Mouse (Mus musculus) spleen, adult 2 months (tissue): ENCODE measurements around the gene Cacna1e.

ENCODE experiments used
- CTCF ChIP-seq: fragments of 200-500 bp; IDR thresholded peaks from 2 replicates; pipeline ENCODE4 v1.5.1; 2011; ENCODE audit warnings: mild to moderate bottlenecking, inconsistent platforms; ENCODE audit not compliant: insufficient read depth, insufficient read length, insufficient replicate concordance; ENCODE audit errors: extremely low read depth
- POLR2A ChIP-seq: fragments of 200-500 bp; IDR thresholded peaks from 2 replicates; pipeline ENCODE4 v1.6.1; 2011; ENCODE audit warnings: low read depth, low read length, inconsistent platforms

DNA sequence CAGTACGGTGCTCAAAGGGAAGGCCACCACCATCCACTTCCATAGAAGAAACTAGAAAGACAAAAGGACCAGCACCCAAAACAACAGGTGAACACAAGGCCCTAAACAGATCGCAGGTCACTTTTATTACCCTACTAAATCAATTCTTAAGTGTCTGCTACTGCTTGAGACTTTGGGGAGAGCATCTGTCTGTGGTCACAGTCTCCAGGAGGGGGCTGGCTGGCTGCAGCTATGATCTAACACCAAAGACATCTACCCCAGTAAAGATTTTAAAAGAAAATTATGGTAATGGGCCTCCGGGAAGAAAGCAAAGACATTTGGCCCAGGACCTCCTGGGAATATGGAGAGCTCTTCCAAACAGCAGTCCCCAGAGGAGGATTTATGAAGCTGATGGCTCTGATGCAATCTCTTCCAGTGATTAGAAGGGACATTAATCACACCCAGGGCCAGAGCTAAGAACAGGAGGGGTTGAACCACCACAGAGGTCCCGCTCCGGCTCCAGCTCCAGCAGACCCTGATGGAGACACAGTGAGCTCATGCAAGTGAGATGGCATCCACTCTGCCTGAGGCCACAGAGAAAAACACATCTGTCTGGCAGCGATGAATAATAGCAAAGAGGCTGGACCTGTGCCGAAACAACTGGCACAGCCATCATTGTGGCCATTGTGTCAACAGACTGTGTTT, 178.3 kb downstream of the Cacna1e start:
- TF ChIP-seq POLR2A: no peak
- no peak for TF ChIP-seq CTCF
